Mouse (Mus musculus): ENCODE measurements around the gene Dnase1l1. TPM values are rescaled to one million over a fixed set of nuclear protein-coding genes. Genes with fewer than 3 reads are reported as not detected.

Gene Dnase1l1
- polyA plus RNA-seq, 1 experiment from 2014 or later = 1.5 TPM

GRCm38 (mm10) chrX:74254153-74254887, 27.8 kb downstream of the Dnase1l1 start, which contains the start of gene Emd:
TSS of gene Emd (plus strand) at chrX:74254687.
- ATAC-seq = peak; percentile 97
- peak within 1 kb of the TSS; percentile 88 for H3K27ac ChIP-seq
- H3K4me1 ChIP-seq = peaks cover 8% of the 10 kb centered on the region
- H3K4me3 ChIP-seq = peak within 1 kb of the TSS; percentile 56
- peak within 1 kb of the TSS; percentile 67 for H3K4me2 ChIP-seq
- H3K9me3 ChIP-seq (replicated peaks) = no peaks in the 10 kb centered on the region
- 27% methylated on average over 39 of the region's 39 CpGs for WGBS
- H3K9ac ChIP-seq = peak within 1 kb of the TSS; percentile 74
- peaks cover 7% of the 10 kb centered on the region; the same call in 1 of the 2 replicates for H3K36me3 ChIP-seq (ENCODE audit: poor library complexity, severe bottlenecking)
- no peaks in the 10 kb centered on the region for H3K27me3 ChIP-seq

GRCm38 (mm10) chrX:74249615-74250014, 32.5 kb downstream of the Dnase1l1 start, which contains the start of gene Flna:
TSS of gene Flna (minus strand) at chrX:74249820.
- H3K4me2 ChIP-seq = peak within 1 kb of the TSS; percentile 64
- H3K9ac ChIP-seq = peak within 1 kb of the TSS; percentile 68
- no peaks in the 10 kb centered on the region for H3K27me3 ChIP-seq
- H3K4me3 ChIP-seq = peak within 1 kb of the TSS; percentile 43
- ATAC-seq = no peak
- H3K36me3 ChIP-seq (ENCODE audit: poor library complexity, severe bottlenecking) = no peaks in the 10 kb centered on the region
- no peaks in the 10 kb centered on the region for H3K9me3 ChIP-seq (replicated peaks)
- 17% methylated on average over 38 of the region's 38 CpGs for WGBS
- H3K27ac ChIP-seq = no peak within 1 kb of the TSS
- H3K4me1 ChIP-seq = peaks cover 7% of the 10 kb centered on the region; the same call in 1 of the 2 replicates

GRCm38 (mm10) chrX:74248651-74249050, 33.5 kb downstream of the Dnase1l1 start:
- Histone ChIP-seq H3K4me1 (peaks cover 14% of the 10 kb centered on the region), H3K36me3 (ENCODE audit: poor library complexity, severe bottlenecking) (no peaks in the 10 kb centered on the region), H3K4me2 (peak overlapping the region; percentile 64), H3K4me3 (no peak overlapping the region), H3K27ac (no peak overlapping the region), H3K9ac (no peak overlapping the region), H3K9me3 (replicated peaks) (no peaks in the 10 kb centered on the region), H3K27me3 (no peaks in the 10 kb centered on the region)
- no peak for ATAC-seq
- WGBS = 15% methylated on average over 3 of the region's 3 CpGs

- Histone ChIP-seq H3K9me3 (replicated peaks) (no peaks in the 10 kb centered on the region), H3K27ac (peak overlapping the region; percentile 68; the same call in 1 of the 2 replicates), H3K36me3 (ENCODE audit: poor library complexity, severe bottlenecking) (peaks cover 14% of the 10 kb centered on the region), H3K27me3 (no peaks in the 10 kb centered on the region), H3K4me2 (peak overlapping the region; percentile 69), H3K4me3 (peak overlapping the region; percentile 58), H3K4me1 (peaks cover 19% of the 10 kb centered on the region), H3K9ac (peak overlapping the region; percentile 59)
- peak; percentile 13 for ATAC-seq
- WGBS = 20% methylated on average over 14 of the region's 15 CpGs
These were observed 35.4 kb downstream of the Dnase1l1 start for GRCm38 (mm10) chrX:74246693-74247092.

GRCm38 (mm10) chrX:74246213-74246681, 35.9 kb downstream of the Dnase1l1 start:
- H3K4me3 ChIP-seq = peak overlapping the region; percentile 58
- peak overlapping the region; percentile 91 for H3K27ac ChIP-seq
- peaks cover 19% of the 10 kb centered on the region for H3K4me1 ChIP-seq
- WGBS = 24% methylated on average over 38 of the region's 38 CpGs
- ATAC-seq = peak; percentile 92
- H3K9ac ChIP-seq = peak overlapping the region; percentile 80
- peak overlapping the region; percentile 69 for H3K4me2 ChIP-seq
- no peaks in the 10 kb centered on the region for H3K27me3 ChIP-seq
- no peaks in the 10 kb centered on the region for H3K9me3 ChIP-seq (replicated peaks)
- H3K36me3 ChIP-seq (ENCODE audit: poor library complexity, severe bottlenecking) = peaks cover 18% of the 10 kb centered on the region

- 21% methylated on average over 15 of the region's 21 CpGs for WGBS
- no peaks in the 10 kb centered on the region for H3K9me3 ChIP-seq (replicated peaks)
- H3K36me3 ChIP-seq (ENCODE audit: poor library complexity, severe bottlenecking) = peaks cover 24% of the 10 kb centered on the region
- peak overlapping the region; percentile 69 for H3K4me2 ChIP-seq
- peak; percentile 52 for ATAC-seq
- H3K27ac ChIP-seq = peak overlapping the region; percentile 91
- peaks cover 19% of the 10 kb centered on the region for H3K4me1 ChIP-seq
- H3K27me3 ChIP-seq = no peaks in the 10 kb centered on the region
- peak overlapping the region; percentile 58 for H3K4me3 ChIP-seq
- H3K9ac ChIP-seq = peak overlapping the region; percentile 80
These were observed 36.5 kb downstream of the Dnase1l1 start for GRCm38 (mm10) chrX:74245687-74246086.

GRCm38 (mm10) chrX:74245107-74245506, 37.0 kb downstream of the Dnase1l1 start:
- Histone ChIP-seq H3K4me1 (peaks cover 19% of the 10 kb centered on the region), H3K36me3 (ENCODE audit: poor library complexity, severe bottlenecking) (peaks cover 30% of the 10 kb centered on the region), H3K4me3 (peak overlapping the region; percentile 58), H3K9me3 (replicated peaks) (no peaks in the 10 kb centered on the region), H3K27me3 (no peaks in the 10 kb centered on the region), H3K27ac (peak overlapping the region; percentile 91), H3K4me2 (peak overlapping the region; percentile 69), H3K9ac (peak overlapping the region; percentile 80)
- WGBS = 36% methylated on average over 1 of the region's 1 CpGs
- no peak for ATAC-seq

GRCm38 (mm10) chrX:74244614-74245083, 37.5 kb downstream of the Dnase1l1 start:
- Histone ChIP-seq H3K9ac (peak overlapping the region; percentile 80), H3K9me3 (replicated peaks) (no peaks in the 10 kb centered on the region), H3K27me3 (no peaks in the 10 kb centered on the region), H3K36me3 (ENCODE audit: poor library complexity, severe bottlenecking) (peaks cover 34% of the 10 kb centered on the region), H3K4me3 (peak overlapping the region; percentile 58), H3K27ac (peak overlapping the region; percentile 91), H3K4me1 (peaks cover 19% of the 10 kb centered on the region), H3K4me2 (peak overlapping the region; percentile 69)
- WGBS = 11% methylated on average over 3 of the region's 3 CpGs
- ATAC-seq = peak; percentile 36

- peak overlapping the region; percentile 69 for H3K4me2 ChIP-seq
- no peaks in the 10 kb centered on the region for H3K27me3 ChIP-seq
- no peaks in the 10 kb centered on the region for H3K9me3 ChIP-seq (replicated peaks)
- 70% methylated on average over 3 of the region's 3 CpGs for WGBS
- H3K9ac ChIP-seq = peak overlapping the region; percentile 80
- peak overlapping the region; percentile 58 for H3K4me3 ChIP-seq
- no peak for ATAC-seq
- peaks cover 12% of the 10 kb centered on the region for H3K4me1 ChIP-seq
- 0 out of 2 replicates have a peak overlapping the region, but pooled peaks have one; percentile 6 for H3K27ac ChIP-seq
- H3K36me3 ChIP-seq (ENCODE audit: poor library complexity, severe bottlenecking) = peaks cover 43% of the 10 kb centered on the region
These were observed 38.3 kb downstream of the Dnase1l1 start for GRCm38 (mm10) chrX:74243807-74244206.

GRCm38 (mm10) chrX:74243396-74243795, 38.7 kb downstream of the Dnase1l1 start:
- Histone ChIP-seq H3K36me3 (ENCODE audit: poor library complexity, severe bottlenecking) (peaks cover 47% of the 10 kb centered on the region), H3K4me3 (peak overlapping the region; percentile 58), H3K9me3 (replicated peaks) (no peaks in the 10 kb centered on the region), H3K4me2 (peak overlapping the region; percentile 69), H3K27ac (0 out of 2 replicates have a peak overlapping the region, but pooled peaks have one; percentile 6), H3K27me3 (no peaks in the 10 kb centered on the region), H3K4me1 (peaks cover 12% of the 10 kb centered on the region), H3K9ac (peak overlapping the region; percentile 80)
- WGBS = 78% methylated on average over 2 of the region's 2 CpGs
- no peak for ATAC-seq

- no peak for ATAC-seq
- Histone ChIP-seq H3K27ac (no peak overlapping the region), H3K27me3 (no peaks in the 10 kb centered on the region), H3K4me3 (no peak overlapping the region), H3K4me2 (no peak overlapping the region), H3K9ac (no peak overlapping the region), H3K4me1 (peaks cover 12% of the 10 kb centered on the region), H3K9me3 (replicated peaks) (no peaks in the 10 kb centered on the region), H3K36me3 (ENCODE audit: poor library complexity, severe bottlenecking) (peaks cover 74% of the 10 kb centered on the region)
- WGBS = 89% methylated on average over 4 of the region's 4 CpGs
These were observed 41.8 kb downstream of the Dnase1l1 start for GRCm38 (mm10) chrX:74240332-74240731.

- H3K9me3 ChIP-seq (replicated peaks) = no peaks in the 10 kb centered on the region
- H3K4me1 ChIP-seq = no peaks in the 10 kb centered on the region
- no peak overlapping the region for H3K9ac ChIP-seq
- no peak overlapping the region for H3K4me2 ChIP-seq
- no peak for ATAC-seq
- H3K36me3 ChIP-seq (ENCODE audit: poor library complexity, severe bottlenecking) = peaks cover 96% of the 10 kb centered on the region
- no peak overlapping the region for H3K4me3 ChIP-seq
- 96% methylated on average over 5 of the region's 5 CpGs for WGBS
- no peak overlapping the region for H3K27ac ChIP-seq
- H3K27me3 ChIP-seq = no peaks in the 10 kb centered on the region
These were observed 48.9 kb downstream of the Dnase1l1 start for GRCm38 (mm10) chrX:74233196-74233595.
